Mouse (Mus musculus) brain, embryonic 14.5 days (tissue): Measurements from ENCODE around the gene Cnot1. TPM values are rescaled to one million over a fixed set of nuclear protein-coding genes. Genes with fewer than 3 reads are reported as not detected.
"Not testable (repeated sequence)": the region's sequence is repeated elsewhere in the genome, so short reads cannot be mapped to it uniquely, and the experiment has no call there.

Experiments used
- DNase-seq: peaks from one replicate; pipeline ENCODE4 v3.0.0-alpha.2; 2011; ENCODE audit warnings: low read depth
- CTCF ChIP-seq: fragments of 200-500 bp; IDR thresholded peaks from 2 replicates; pipeline ENCODE4 v1.5.1; 2012; ENCODE audit warnings: inconsistent platforms, mild to moderate bottlenecking, moderate library complexity, borderline replicate concordance; ENCODE audit not compliant: insufficient read depth, insufficient read length; ENCODE audit errors: extremely low read depth
- POLR2A ChIP-seq: fragments of 200-500 bp; IDR thresholded peaks from 2 replicates; pipeline ENCODE4 v1.6.1; 2012; ENCODE audit warnings: mild to moderate bottlenecking, inconsistent platforms, borderline replicate concordance; ENCODE audit not compliant: poor library complexity, insufficient read depth, insufficient read length, severe bottlenecking; ENCODE audit errors: extremely low read depth
- polyA plus RNA-seq: library from polyadenylated mRNA; depleted of rRNA; stranded (reverse); fragments of >200 nt; gene quantifications from 2 replicates; pipeline ENCODE4 v1.2.3, GENCODE M21; 2012

The Cnot1 gene
- polyA plus RNA-seq, 1 experiment: 115 TPM

GRCm38 (mm10) chr8:95810184-95810591, 2.9 kb upstream of the Cnot1 start:
- DNase-seq: no peak
- TF ChIP-seq POLR2A: no peak
- TF ChIP-seq CTCF: no peak

- no peak for DNase-seq
- TF ChIP-seq POLR2A: no peak
- TF ChIP-seq CTCF: no peak
These were observed 1.9 kb upstream of the Cnot1 start for GRCm38 (mm10) chr8:95809116-95809515.

GRCm38 (mm10) chr8:95808631-95809030, 1.4 kb upstream of the Cnot1 start:
- TF ChIP-seq CTCF (no peak), POLR2A (no peak)
- no peak for DNase-seq

GRCm38 (mm10) chr8:95807861-95808260, 597 bp upstream of the Cnot1 start:
- peak; percentile 99 for DNase-seq
- no peak for TF ChIP-seq CTCF
- peak; percentile 14; the same call in 1 of the 2 replicates for TF ChIP-seq POLR2A

- no peak for TF ChIP-seq CTCF
- no peak for TF ChIP-seq POLR2A
- DNase-seq: peak; percentile 55
These were observed 638 bp downstream of the Cnot1 start for GRCm38 (mm10) chr8:95806461-95807191.

- no peak for TF ChIP-seq CTCF
- no peak for TF ChIP-seq POLR2A
- no peak for DNase-seq
These were observed 1.8 kb downstream of the Cnot1 start for GRCm38 (mm10) chr8:95805482-95805881.

- no peak for DNase-seq
- no peak for TF ChIP-seq POLR2A
- TF ChIP-seq CTCF: no peak
These were observed 5.0 kb downstream of the Cnot1 start for GRCm38 (mm10) chr8:95802231-95802630.

- TF ChIP-seq POLR2A (no peak), CTCF (no peak)
- no peak for DNase-seq
These were observed 5.7 kb downstream of the Cnot1 start for GRCm38 (mm10) chr8:95801476-95802064.

GRCm38 (mm10) chr8:95800353-95800752, 6.9 kb downstream of the Cnot1 start:
- DNase-seq: no peak
- TF ChIP-seq CTCF (no peak), POLR2A (no peak)

GRCm38 (mm10) chr8:95799891-95800290, 7.4 kb downstream of the Cnot1 start:
- no peak for DNase-seq
- TF ChIP-seq CTCF (no peak), POLR2A (no peak)

- no peak for DNase-seq
- no peak for TF ChIP-seq CTCF
- no peak for TF ChIP-seq POLR2A
These were observed 8.1 kb downstream of the Cnot1 start for GRCm38 (mm10) chr8:95799117-95799516.

- not testable (repeated sequence) for DNase-seq
These were observed 11.8 kb downstream of the Cnot1 start for GRCm38 (mm10) chr8:95795333-95796061.
